Mouse (Mus musculus) liver, embryonic 12.5 days (tissue): Measurements from ENCODE around the gene Arid5b. TPM values are rescaled to one million over a fixed set of nuclear protein-coding genes. Genes with fewer than 3 reads are reported as not detected.
"Not testable (repeated sequence)": the region's sequence is repeated elsewhere in the genome, so short reads cannot be mapped to it uniquely, and the experiment has no call there.

ENCODE experiments used
- ATAC-seq: fragments of 200-750 bp; cut with Nextera tagmentation; 2 replicates; pipeline ENCODE4 v1.8.0; 2017; ENCODE audit warnings: moderate number of reproducible peaks, mild to moderate bottlenecking, moderate library complexity
- H3K27ac ChIP-seq: fragments of 300-500 bp; sonication (generic); 2 replicates; pipeline ENCODE4 v1.5.1; 2016; ENCODE audit warnings: mild to moderate bottlenecking
- H3K27me3 ChIP-seq: fragments of 300-500 bp; sonication (generic); replicated peaks from 2 replicates; pipeline ENCODE4 v1.6.1; 2016; ENCODE audit warnings: mild to moderate bottlenecking, moderate library complexity
- H3K36me3 ChIP-seq: fragments of 300-500 bp; sonication (generic); 2 replicates; pipeline ENCODE4 v1.6.1; 2016; ENCODE audit warnings: mild to moderate bottlenecking, moderate library complexity
- H3K4me1 ChIP-seq: fragments of 300-500 bp; sonication (generic); 2 replicates; pipeline ENCODE4 v1.6.1; 2016
- H3K4me2 ChIP-seq: fragments of 300-500 bp; sonication (generic); 2 replicates; pipeline ENCODE4 v1.6.1; 2016; ENCODE audit warnings: mild to moderate bottlenecking, moderate library complexity
- H3K4me3 ChIP-seq: fragments of 300-500 bp; sonication (generic); 2 replicates; pipeline ENCODE4 v1.5.1; 2016; ENCODE audit warnings: mild to moderate bottlenecking, moderate library complexity
- H3K9ac ChIP-seq: fragments of 300-500 bp; sonication (generic); 2 replicates; pipeline ENCODE4 v1.6.1; 2016; ENCODE audit warnings: mild to moderate bottlenecking, moderate library complexity
- H3K9me3 ChIP-seq: fragments of 300-500 bp; sonication (generic); replicated peaks from 2 replicates; pipeline ENCODE4 v1.6.1; 2016; ENCODE audit warnings: mild to moderate bottlenecking, moderate library complexity
- whole genome bisulfite sequencing: fragments of 180-500 bp; shearing (Covaris S2); methylation state at CpG from one replicate; pipeline ENCODE4 v1.1.7; 2016; ENCODE audit not compliant: insufficient replicate concordance; 5-methylcytosine and 5-hydroxymethylcytosine counted together
- polyA plus RNA-seq: library from polyadenylated mRNA; unstranded; fragments of >200 nt; fragmentation: Nextera tagmentation; extraction: Ambion mirVana; gene quantifications from 2 replicates; pipeline ENCODE4 v1.2.1, GENCODE M21; 2016

Gene Arid5b
- polyA plus RNA-seq, 1 experiment from 2014 or later: 7.2 TPM

DNA sequence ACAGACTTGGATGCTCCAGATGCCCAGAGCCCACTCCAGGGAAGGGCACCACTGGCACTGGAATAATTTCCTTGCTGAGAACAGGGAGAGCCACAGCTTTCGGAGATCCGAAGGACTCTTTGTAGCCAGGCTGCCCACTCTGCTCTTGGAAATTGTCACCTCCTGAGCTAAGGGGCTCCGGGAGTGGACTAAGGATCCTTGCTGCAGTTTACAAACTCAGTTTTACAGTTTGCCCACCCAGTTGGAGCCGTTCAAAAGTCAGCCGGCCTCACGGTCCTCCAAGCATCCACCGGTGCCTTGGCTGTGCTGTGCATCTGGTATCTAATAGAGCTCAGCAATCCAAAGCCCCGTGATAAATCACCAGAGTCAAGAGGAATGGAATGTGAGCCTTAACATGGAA lies 178.0 kb downstream of the Arid5b start:
- H3K4me1 ChIP-seq: peaks cover 6% of the 10 kb centered on the region

DNA sequence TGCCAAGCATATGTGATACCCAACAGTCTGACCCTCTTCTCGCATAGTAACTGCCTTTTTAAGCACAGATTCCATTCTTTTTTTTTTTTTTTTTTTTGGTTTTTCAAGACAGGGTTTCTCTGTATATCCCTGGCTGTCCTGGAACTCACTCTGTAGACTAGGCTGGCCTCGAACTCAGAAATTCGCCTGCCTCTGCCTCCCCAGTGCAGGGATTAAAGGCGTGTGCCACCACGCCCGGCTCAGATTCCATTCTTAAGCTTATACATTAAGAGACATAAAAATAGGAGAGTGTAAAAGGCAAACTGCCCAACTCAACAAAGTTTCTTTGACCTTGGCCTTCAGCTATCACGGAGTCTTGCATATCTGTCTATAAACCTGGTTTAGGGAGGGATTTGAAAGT lies 178.7 kb downstream of the Arid5b start:
- not testable (repeated sequence) for H3K4me3 ChIP-seq, H3K27me3 ChIP-seq, H3K9me3 ChIP-seq, H3K27ac ChIP-seq, H3K4me2 ChIP-seq, H3K4me1 ChIP-seq, H3K9ac ChIP-seq, ATAC-seq
- peaks cover 36% of the 10 kb centered on the region for H3K36me3 ChIP-seq
- 72% methylated on average over 7 of the region's 7 CpGs for WGBS

More for the DNA sequence above, 178.0 kb downstream of the Arid5b start:
- Histone ChIP-seq H3K36me3 (peaks cover 31% of the 10 kb centered on the region), H3K27ac (no peak overlapping the region), H3K27me3 (no peaks in the 10 kb centered on the region), H3K9me3 (no peaks in the 10 kb centered on the region), H3K9ac (no peak overlapping the region), H3K4me3 (no peak overlapping the region), H3K4me2 (no peak overlapping the region)
- 73% methylated on average over 8 of the region's 8 CpGs for WGBS
- no peak for ATAC-seq

DNA sequence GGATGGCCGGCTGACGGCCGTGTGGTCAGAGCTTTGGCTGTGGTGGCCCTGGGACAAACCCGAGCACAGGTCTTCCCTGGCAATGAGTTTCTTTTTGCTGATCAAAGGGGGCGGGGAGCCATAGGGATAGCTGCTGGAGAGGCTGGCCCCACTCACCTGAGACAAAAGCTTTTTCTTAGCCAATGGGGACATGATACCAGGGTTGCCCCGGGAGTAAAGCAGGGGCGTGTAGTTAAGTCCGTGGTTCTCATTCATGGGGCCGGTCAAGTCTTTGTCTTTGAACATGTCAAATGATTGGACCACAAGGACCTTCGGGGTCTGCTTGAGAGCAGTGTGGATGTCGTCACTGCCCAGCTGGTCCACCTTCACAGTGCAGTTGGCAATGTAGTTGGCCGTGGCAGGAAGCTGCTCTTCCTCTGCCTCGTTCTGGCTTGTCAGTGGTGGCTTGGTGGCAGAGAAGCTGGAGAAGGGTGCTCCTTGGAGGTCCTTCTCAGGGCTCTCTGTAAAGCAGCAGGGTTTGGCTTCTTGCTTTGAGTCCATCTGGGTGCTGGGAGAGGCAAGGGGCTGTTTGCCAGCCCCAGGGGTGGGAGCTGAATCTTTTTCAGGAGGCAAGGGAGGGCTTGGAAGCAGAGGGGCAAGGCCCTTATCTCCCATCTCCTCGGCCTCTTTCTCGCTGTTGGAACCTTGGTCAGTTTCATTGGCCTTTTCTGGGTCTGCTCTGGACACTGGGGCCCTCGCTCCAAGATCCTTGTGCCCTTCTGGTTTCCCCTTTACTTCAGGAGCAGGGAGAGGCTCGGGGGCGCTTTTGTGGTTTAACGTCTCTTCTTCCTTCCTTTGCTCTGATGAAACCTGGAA lies 180.5 kb downstream of the Arid5b start:
- no peaks in the 10 kb centered on the region for H3K27me3 ChIP-seq
- no peak for ATAC-seq
- no peak overlapping the region for H3K4me2 ChIP-seq
- peaks cover 36% of the 10 kb centered on the region for H3K36me3 ChIP-seq
- no peaks in the 10 kb centered on the region for H3K4me1 ChIP-seq
- H3K27ac ChIP-seq: no peak overlapping the region
- H3K9ac ChIP-seq: no peak overlapping the region
- H3K4me3 ChIP-seq: no peak overlapping the region
- WGBS: 55% methylated on average over 19 of the region's 19 CpGs
- no peaks in the 10 kb centered on the region for H3K9me3 ChIP-seq

DNA sequence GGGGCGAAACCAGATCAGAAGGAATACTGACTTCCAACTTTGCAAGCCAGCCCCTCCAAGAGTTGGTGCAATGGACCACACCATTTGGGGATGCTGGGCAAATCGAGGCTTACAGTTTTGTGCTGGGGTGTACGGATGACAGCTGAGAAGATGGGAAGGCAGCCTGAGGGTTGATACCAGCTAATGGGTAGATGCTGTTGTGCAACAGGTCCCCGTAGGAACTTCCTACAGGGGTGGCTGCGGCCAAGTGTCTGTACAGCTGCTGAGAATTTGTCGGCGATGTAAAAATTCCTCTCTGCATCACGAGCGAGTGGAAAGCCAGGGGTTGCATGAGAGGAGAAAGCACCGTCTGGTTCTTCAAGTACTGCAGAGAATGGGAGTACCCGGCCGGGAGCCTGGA lies 182.1 kb downstream of the Arid5b start:
- Histone ChIP-seq H3K4me3 (no peak overlapping the region), H3K9me3 (no peaks in the 10 kb centered on the region), H3K36me3 (peaks cover 36% of the 10 kb centered on the region), H3K9ac (no peak overlapping the region), H3K4me2 (no peak overlapping the region), H3K27me3 (no peaks in the 10 kb centered on the region), H3K27ac (no peak overlapping the region), H3K4me1 (no peaks in the 10 kb centered on the region)
- 77% methylated on average over 12 of the region's 12 CpGs for WGBS
- no peak for ATAC-seq

DNA sequence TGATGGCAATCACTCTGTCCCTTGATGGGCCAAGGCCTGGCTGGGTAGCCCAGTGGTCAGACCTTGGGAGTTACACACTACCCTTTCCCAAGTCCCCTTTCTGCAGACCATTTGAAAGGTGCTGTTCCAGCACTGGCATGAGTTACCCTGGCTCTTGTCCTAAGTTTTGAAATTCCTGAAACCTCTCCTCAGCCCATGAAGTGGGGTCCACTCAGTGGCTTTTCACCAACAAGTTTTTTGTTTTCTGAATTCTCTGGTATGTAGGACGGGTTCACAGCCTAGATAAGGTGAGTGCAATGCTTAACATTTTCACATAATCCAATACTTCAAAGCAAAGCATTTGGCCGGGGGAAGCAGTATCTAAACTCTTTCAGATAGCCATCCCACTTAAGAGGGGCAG lies 183.4 kb downstream of the Arid5b start:
- H3K4me2 ChIP-seq: no peak overlapping the region
- peaks cover 33% of the 10 kb centered on the region for H3K36me3 ChIP-seq
- no peaks in the 10 kb centered on the region for H3K9me3 ChIP-seq
- no peaks in the 10 kb centered on the region for H3K27me3 ChIP-seq
- H3K9ac ChIP-seq: no peak overlapping the region
- H3K4me1 ChIP-seq: no peaks in the 10 kb centered on the region
- no peak overlapping the region for H3K4me3 ChIP-seq
- no peak for ATAC-seq
- 60% methylated on average over 2 of the region's 2 CpGs for WGBS
- H3K27ac ChIP-seq: no peak overlapping the region

DNA sequence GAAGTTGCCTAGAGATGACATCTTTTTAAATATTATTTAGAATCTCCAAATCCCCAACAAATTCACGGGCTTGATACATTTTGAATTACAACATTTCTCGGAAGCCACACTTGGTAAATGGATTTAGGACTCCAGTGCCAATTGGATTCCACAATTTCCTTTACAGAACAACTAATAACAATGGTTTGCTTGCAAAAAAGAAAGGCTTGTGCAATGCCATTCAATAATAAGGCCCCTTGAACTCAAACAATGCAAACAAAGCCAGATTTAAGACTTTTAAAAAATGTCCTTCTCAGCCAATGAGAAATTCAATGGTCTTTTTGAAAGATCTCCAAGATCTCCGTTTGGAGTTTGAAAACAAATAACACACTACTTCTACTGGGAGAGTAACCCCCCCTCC lies 185.0 kb downstream of the Arid5b start:
- 81% methylated on average over 3 of the region's 3 CpGs for WGBS
- Histone ChIP-seq H3K36me3 (peaks cover 32% of the 10 kb centered on the region), H3K9me3 (no peaks in the 10 kb centered on the region), H3K27ac (no peak overlapping the region), H3K9ac (no peak overlapping the region), H3K4me2 (no peak overlapping the region), H3K27me3 (no peaks in the 10 kb centered on the region), H3K4me1 (no peaks in the 10 kb centered on the region), H3K4me3 (no peak overlapping the region)
- no peak for ATAC-seq

DNA sequence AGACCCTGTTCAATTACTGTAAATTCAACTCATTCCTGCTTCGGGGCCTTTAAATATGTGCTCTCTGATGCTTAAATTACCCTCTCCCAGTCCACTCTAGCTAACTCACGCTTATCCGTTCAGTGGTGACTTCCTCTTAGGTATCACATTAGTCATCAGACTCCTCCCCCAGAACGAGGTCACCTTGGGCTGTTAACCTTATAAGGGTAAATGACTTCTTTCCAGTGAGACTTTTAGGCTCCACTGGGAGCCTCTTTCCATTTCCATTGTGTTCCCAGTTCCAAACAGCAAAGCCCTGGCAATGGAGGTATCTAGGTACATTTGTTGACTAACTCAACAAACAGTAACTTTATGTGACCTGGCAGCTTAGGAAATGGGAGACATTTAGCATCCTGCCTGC lies 186.7 kb downstream of the Arid5b start:
- no peak overlapping the region for H3K9ac ChIP-seq
- no peak overlapping the region for H3K4me3 ChIP-seq
- H3K36me3 ChIP-seq: peaks cover 16% of the 10 kb centered on the region
- ATAC-seq: no peak
- WGBS: 50% methylated on average over 4 of the region's 4 CpGs
- no peaks in the 10 kb centered on the region for H3K4me1 ChIP-seq
- H3K9me3 ChIP-seq: no peaks in the 10 kb centered on the region
- no peak overlapping the region for H3K27ac ChIP-seq
- no peaks in the 10 kb centered on the region for H3K27me3 ChIP-seq
- no peak overlapping the region for H3K4me2 ChIP-seq

DNA sequence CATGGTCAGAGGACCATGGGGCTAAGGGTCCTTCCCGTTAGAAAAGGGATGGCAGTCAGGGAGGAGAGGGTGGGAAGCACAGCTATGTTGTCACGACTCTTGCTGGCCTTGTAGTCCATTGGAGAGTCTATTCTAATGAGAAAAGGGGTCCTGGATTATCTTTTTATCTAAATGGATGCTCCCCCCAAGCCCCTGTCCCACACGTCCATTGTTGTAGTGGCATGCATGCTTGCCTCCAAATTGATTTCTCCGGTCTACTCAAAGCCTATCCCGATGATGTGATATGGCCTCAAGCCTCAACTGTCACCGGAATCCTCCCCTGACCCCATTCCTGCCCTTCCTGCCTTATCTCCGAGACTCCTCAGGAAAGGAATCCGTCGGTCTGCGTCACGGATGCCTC lies 187.5 kb downstream of the Arid5b start:
- H3K4me2 ChIP-seq: no peak overlapping the region
- no peaks in the 10 kb centered on the region for H3K9me3 ChIP-seq
- no peaks in the 10 kb centered on the region for H3K4me1 ChIP-seq
- WGBS: 57% methylated on average over 11 of the region's 11 CpGs
- no peak overlapping the region for H3K4me3 ChIP-seq
- no peak overlapping the region for H3K9ac ChIP-seq
- no peak for ATAC-seq
- H3K36me3 ChIP-seq: peaks cover 7% of the 10 kb centered on the region
- no peaks in the 10 kb centered on the region for H3K27me3 ChIP-seq
- H3K27ac ChIP-seq: no peak overlapping the region

DNA sequence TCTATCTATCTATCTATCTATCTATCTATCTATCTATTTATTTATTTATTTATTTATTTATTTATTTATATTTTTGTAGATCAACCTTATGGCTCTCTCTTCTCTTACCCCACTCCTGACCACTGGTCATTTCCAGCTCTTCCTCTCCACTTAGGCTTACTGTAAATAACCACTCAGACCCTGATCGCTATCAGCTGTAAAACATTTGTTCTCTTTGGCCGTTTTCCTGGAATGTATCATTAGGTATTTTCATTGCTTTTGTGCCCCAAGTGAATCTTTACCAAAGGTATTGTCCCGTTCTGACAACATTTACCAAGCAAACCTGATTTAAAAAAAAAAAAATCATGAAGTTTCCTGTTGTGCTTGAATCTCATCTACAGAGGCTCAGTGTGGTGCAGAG lies 188.0 kb downstream of the Arid5b start:
- no peak overlapping the region for H3K9ac ChIP-seq
- no peaks in the 10 kb centered on the region for H3K27me3 ChIP-seq
- no peak overlapping the region for H3K4me2 ChIP-seq
- no peaks in the 10 kb centered on the region for H3K4me1 ChIP-seq
- no peak overlapping the region for H3K27ac ChIP-seq
- 56% methylated on average over 3 of the region's 3 CpGs for WGBS
- peaks cover 6% of the 10 kb centered on the region; the same call in 1 of the 2 replicates for H3K36me3 ChIP-seq
- H3K4me3 ChIP-seq: no peak overlapping the region
- ATAC-seq: no peak
- no peaks in the 10 kb centered on the region for H3K9me3 ChIP-seq

DNA sequence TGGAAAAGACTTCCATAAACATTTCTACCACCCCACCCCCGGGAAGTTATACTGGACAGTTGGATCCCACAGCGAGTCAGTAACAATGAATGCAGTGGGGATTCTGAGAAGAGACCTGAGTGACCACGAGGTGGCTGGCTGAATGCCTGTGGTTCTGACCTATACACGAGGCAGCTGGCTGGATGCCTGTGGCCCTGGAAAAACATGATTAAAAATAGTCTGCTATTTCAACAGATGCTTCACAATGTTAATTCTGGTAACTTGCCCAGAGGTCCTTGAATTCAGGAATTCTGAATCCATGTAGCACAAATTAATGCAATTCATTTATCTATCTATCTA lies 188.4 kb downstream of the Arid5b start:
- H3K36me3 ChIP-seq: peaks cover 3% of the 10 kb centered on the region; the same call in 1 of the 2 replicates
- H3K4me1 ChIP-seq: no peaks in the 10 kb centered on the region
- H3K4me3 ChIP-seq: no peak overlapping the region
- no peaks in the 10 kb centered on the region for H3K9me3 ChIP-seq
- no peaks in the 10 kb centered on the region for H3K27me3 ChIP-seq
- WGBS: 60% methylated on average over 4 of the region's 4 CpGs
- no peak for ATAC-seq
- no peak overlapping the region for H3K4me2 ChIP-seq
- no peak overlapping the region for H3K9ac ChIP-seq
- H3K27ac ChIP-seq: no peak overlapping the region

DNA sequence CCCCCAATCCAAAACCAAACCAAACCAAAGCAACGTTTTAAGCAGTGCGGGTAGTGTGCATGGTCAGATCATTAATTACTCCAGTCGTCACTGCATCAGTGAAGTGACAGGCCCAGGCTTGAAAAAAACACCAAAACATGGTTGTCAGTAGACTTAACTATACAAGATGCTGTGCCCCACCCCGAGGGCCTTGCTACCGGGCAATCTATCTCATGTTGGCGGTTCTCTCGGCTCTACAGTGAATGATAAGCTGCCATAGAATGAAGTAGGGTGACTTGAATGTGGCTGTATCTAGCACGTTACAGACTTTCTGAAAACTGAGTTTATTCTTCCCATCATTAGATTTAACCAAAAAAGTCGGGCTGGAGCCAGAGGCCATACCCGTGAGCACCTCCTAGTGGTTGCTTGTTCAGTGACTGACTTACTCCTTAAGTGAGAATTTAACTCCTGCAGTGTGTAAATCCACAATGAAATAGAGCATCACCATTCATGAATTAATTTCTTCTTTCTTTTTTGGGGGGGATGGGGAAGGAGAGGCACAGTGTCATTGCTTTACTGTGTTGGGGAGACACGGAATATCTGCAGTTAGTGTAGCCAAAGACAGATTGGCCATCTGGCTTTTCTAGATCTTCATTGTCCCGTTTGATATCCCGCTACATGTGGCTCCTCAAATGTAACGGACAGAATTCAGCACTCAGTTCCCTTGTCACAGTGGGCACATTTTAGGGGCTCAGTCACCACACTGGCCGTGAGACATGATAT lies 188.9 kb downstream of the Arid5b start:
- Histone ChIP-seq H3K9ac (no peak overlapping the region), H3K27ac (no peak overlapping the region), H3K4me3 (no peak overlapping the region), H3K4me1 (no peaks in the 10 kb centered on the region), H3K27me3 (no peaks in the 10 kb centered on the region), H3K36me3 (no peaks in the 10 kb centered on the region), H3K9me3 (no peaks in the 10 kb centered on the region), H3K4me2 (no peak overlapping the region)
- 58% methylated on average over 15 of the region's 15 CpGs for WGBS
- ATAC-seq: no peak

DNA sequence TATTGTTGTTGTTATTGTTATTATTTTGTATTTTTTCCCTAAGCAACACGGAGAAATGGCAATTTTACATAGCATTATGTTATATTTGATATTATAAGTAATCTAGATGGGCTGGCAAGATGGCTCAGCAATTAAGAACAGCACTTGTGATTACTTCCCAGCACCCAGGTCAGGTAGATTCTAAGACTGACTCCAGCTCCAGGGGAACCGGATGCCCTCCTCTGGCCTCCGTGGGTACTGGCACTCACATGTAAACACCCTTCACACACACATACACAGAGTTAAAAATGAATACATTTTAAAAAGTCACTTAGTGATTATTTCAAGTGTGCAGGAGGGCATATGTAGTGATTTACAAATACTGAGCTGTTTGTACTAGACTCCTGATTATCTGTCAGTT lies 190.8 kb downstream of the Arid5b start:
- 75% methylated on average over 3 of the region's 3 CpGs for WGBS

More for the DNA sequence above, 190.8 kb downstream of the Arid5b start:
- ATAC-seq: no peak
- Histone ChIP-seq H3K9ac (no peak overlapping the region), H3K9me3 (no peaks in the 10 kb centered on the region), H3K36me3 (no peaks in the 10 kb centered on the region), H3K27ac (no peak overlapping the region), H3K4me1 (no peaks in the 10 kb centered on the region), H3K4me3 (no peak overlapping the region), H3K27me3 (no peaks in the 10 kb centered on the region), H3K4me2 (no peak overlapping the region)
